Mouse (Mus musculus) right cerebral cortex, postnatal 4 days (tissue): ENCODE measurements at regions not wholly inside any gene's neighbourhood (a gene's known extent, or its start where the extent isn't known, plus 50 kb on each side); places are given as distances from the start of the nearest gene placed in this dataset.

Source experiments
- DNase-seq: peaks from one replicate; pipeline ENCODE4 v3.0.0-alpha.2; 2022

- DNase-seq, result no peak
Observed at GRCm38 (mm10) chr8:26288163-26288562, 168.8 kb downstream of the Gm45692 start.

- DNase-seq, result no peak
Observed at GRCm38 (mm10) chr8:26298066-26298804, 178.9 kb downstream of the Gm45692 start.

- no peak for DNase-seq
Observed at GRCm38 (mm10) chr8:26300246-26300645, 180.9 kb downstream of the Gm45692 start.

GRCm38 (mm10) chr8:26301961-26302360 lies 182.6 kb downstream of the Gm45692 start:
- no peak for DNase-seq

- DNase-seq, result no peak
Observed at GRCm38 (mm10) chr8:26304566-26304965, 185.2 kb downstream of the Gm45692 start.

GRCm38 (mm10) chr8:26305061-26305879 lies 185.9 kb downstream of the Gm45692 start:
- DNase-seq, result no peak

GRCm38 (mm10) chr8:26308121-26308641 lies 188.8 kb downstream of the Gm45692 start:
- DNase-seq, result no peak

GRCm38 (mm10) chr8:26309764-26310163 lies 190.4 kb downstream of the Gm45692 start:
- no peak for DNase-seq

GRCm38 (mm10) chr8:26323606-26324350 lies 204.4 kb downstream of the Gm45692 start:
- DNase-seq, result no peak

GRCm38 (mm10) chr8:26324606-26325005 lies 205.3 kb downstream of the Gm45692 start:
- no peak for DNase-seq

- DNase-seq, result no peak
Observed at GRCm38 (mm10) chr8:26329813-26330212, 210.5 kb downstream of the Gm45692 start.

GRCm38 (mm10) chr8:26336906-26337650 lies 217.7 kb downstream of the Gm45692 start:
- DNase-seq, result no peak

GRCm38 (mm10) chr8:26345078-26345477 lies 225.7 kb downstream of the Gm45692 start:
- peak; percentile 79 for DNase-seq

GRCm38 (mm10) chr8:26349231-26349630 lies 229.9 kb downstream of the Gm45692 start:
- DNase-seq, result no peak

GRCm38 (mm10) chr8:26349854-26350253 lies 230.5 kb downstream of the Gm45692 start:
- no peak for DNase-seq

GRCm38 (mm10) chr8:26350616-26351015 lies 231.3 kb downstream of the Gm45692 start:
- DNase-seq, result no peak

GRCm38 (mm10) chr8:26351643-26352540 lies 232.6 kb downstream of the Gm45692 start:
- peak; percentile 9 for DNase-seq

- no peak for DNase-seq
Observed at GRCm38 (mm10) chr8:26352541-26353010, 233.2 kb downstream of the Gm45692 start.

- DNase-seq, result no peak
Observed at GRCm38 (mm10) chr8:26353476-26353875, 234.1 kb downstream of the Gm45692 start.

GRCm38 (mm10) chr8:26354516-26354915 lies 235.2 kb downstream of the Gm45692 start:
- no peak for DNase-seq

GRCm38 (mm10) chr8:26356801-26357200 lies 237.5 kb downstream of the Gm45692 start:
- DNase-seq, result no peak
